Mouse (Mus musculus) fat pad, adult 2 months (tissue): ENCODE measurements around the gene Slc39a11.

Source experiments
- DNase-seq: peaks from one replicate; pipeline ENCODE4 v3.0.0-alpha.2; 2011; ENCODE audit warnings: low read depth, low spot score; ENCODE audit errors: extremely low read depth

Slc39a11 gene

DNA sequence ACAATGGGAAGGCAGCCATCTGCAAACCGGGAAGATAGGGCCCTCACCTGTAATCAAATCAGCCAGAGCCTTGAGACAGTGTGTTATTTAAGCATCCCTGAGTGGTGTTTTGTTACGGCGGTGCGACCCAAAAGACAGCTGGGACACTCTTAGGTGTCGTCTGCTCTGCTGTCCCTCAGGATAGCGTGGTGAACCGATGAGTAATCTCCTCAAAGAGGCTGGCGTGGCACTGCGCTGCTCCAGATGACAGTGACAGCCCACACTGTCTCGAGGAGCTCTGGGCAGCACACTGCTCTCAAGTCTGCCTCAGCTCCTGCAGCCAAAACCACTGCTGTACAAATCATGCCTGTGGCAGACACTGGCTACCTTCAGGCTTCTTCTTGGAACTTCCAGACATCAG lies 133.7 kb downstream of the Slc39a11 start:
- DNase-seq: no peak

DNA sequence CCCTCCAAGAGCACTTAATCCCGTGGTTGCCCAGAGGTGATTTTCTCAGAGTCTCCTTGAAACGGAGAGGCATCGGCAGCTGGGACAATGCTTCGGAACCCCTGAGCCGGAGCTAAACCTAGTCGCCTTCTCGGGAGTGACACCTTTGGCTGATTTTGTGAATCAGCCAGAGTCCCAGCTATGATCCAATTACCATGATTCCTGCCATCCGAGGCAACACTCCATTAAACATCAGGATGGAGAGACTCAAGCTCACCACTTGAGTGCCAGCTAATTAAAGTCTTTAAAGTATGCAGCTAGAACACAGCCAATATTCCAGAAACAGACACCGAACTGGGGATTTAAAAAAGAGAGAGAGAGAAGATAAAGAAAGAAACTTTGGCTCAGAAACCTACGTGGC lies 136.9 kb downstream of the Slc39a11 start:
- no peak for DNase-seq

DNA sequence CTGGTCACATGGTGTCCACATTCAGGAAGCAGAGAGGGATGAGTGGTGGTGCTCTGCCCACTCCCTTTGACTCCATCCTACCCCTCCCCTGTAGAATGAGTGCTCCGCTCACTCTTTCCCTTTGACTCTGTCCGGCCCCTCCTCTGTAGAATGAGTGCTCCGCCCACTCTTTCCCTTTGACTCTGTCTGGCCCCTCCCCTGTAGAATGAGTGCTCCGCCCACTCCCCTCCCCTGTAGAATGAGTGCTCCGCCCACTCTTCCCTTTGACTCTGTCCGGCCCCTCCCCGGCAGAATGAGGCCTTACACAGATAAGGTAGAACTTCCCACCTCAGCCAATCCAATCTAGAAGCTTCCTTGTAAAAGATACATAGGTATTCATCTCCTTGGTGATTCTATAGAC lies 137.7 kb downstream of the Slc39a11 start:
- no peak for DNase-seq

DNA sequence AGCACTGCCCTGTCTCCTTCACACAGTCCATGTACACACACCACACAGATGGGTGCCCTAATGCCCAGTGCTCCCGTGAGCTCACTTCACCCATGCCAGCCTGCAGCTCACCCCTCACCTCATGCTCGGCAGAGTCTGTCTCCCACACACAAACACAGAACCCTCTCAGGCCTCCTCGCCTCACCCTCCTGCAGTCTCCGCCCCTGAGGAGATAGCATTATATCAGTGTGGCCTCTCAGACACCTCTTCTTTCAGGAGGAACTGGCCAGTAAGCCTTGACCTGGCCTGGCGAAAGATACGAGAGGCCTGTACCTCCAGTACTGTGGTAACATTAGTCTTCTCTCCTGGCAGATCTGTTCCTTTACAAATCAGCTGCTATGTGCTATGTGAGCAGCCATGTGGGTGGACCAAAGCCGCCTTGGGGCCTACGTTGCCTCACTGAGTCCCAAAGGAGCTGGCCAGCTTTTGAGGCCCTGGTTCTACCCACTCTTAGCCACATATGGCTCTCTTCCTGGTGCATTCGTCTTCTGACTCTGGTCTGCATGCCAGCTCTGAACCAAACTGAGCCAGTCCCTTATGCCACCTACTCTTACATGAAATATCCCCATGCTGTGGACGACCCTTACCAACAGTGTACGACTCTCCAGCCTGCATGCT lies 138.8 kb downstream of the Slc39a11 start:
- DNase-seq: peak; percentile 49

DNA sequence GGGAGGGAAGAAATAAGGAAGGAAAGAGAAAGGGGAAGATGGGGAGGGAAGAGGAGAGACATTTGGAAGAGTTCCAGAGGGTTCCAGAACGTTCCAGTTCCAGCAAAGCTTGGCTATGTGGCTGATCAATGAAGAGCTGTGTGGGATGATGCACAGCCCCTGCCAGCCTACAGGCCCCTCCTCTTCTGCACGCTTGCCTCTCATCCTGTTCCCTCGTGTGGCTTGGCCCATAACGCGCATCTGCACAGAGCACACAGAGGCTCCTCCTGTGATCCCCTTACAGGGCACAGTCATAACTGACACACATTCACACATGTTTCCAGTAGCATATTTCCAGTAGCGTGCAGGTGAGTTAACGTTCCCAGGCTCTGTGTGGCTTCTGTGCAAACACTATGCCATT lies 139.6 kb downstream of the Slc39a11 start:
- DNase-seq: no peak

DNA sequence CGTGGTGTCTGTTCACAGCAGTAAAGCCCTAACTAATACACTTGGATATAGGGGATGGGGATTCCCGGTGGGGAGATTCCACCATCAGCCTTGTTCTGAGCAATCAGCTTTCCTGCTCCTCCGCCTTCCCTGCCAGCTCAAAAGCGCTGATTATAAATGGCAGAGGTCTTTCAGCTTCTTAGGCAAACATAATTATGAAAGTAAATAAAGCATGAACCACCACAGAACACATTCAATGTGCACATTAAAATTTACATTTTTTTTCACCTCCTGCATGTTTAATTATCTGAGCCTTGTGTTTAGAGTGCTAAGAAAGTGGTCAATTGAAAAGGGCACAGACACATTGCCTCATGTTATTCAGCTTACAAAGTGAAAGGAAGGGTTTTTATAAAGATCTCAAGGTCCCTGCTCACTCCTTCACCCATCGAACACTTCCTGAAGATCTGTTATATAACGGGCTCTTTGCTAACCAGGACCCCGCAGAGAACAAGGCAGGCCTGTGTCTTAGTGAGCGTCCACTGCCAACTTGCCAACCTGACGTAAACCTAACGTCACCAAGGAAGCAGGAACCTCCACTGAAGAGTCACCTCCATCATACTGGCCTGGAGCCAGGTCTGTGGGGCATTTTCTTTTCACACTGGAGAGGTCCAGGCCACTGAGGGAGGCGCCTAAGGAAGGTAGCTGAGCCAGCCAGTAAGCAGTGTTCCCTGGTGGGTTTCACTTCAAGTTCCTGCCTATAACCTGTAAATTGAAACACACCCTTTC lies 142.0 kb downstream of the Slc39a11 start:
- DNase-seq: no peak

DNA sequence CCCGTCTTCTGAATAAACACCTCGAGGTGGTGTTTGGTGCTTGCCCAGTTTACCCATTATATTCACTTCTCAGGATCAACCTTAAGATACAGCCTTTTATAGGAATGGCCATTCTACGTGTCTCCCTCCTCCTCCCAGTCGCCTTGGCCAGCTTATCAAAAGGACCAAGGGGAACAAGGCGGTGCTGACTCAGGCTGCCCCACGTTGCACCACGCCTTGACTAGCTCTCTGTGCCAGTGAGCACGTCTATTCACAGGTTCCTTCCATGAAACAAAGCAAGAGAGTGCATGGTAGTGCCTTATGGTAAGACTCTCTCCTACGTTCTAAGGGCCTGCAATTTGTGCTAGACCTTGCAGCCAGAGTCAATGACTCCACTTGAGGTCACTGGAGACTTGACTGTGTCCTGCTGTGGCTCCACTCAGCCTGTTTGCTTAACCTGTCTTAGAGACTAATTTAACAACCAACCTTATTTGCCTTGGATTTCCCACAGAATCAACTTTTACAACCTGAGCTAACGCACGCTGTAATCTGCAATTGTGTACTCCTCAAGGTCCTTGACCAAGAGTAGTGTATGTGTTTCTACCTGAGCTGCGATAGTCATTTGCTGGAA lies 144.2 kb downstream of the Slc39a11 start:
- DNase-seq: no peak

DNA sequence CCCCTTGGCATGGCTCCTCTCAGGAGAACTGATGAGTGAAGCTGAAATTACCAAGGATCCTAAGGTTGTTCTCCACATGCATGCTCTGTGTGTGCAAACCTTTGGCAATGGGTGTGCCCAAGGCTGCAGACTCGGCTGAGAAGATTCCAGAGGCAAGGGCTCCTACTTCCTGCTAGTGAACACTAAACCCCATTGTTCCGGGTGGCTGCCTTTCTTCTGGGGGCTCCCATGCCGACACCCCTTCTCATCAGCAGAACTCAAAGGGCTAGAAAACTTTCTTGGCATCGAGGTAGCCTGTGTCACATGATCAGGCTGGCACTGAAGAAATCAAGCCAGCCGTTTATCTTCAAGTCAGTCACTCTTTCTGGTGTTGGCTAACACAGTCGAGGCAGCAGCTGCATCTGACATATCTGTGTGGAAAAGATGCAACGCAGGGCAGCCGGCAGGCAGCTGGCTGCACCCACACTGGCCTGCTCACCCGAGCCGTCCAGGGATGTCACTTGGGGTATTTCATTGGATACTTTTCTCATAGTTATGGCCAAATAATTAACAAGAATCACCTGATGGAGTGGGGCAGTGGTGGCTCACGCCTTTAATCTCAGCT lies 145.3 kb downstream of the Slc39a11 start:
- no peak for DNase-seq

DNA sequence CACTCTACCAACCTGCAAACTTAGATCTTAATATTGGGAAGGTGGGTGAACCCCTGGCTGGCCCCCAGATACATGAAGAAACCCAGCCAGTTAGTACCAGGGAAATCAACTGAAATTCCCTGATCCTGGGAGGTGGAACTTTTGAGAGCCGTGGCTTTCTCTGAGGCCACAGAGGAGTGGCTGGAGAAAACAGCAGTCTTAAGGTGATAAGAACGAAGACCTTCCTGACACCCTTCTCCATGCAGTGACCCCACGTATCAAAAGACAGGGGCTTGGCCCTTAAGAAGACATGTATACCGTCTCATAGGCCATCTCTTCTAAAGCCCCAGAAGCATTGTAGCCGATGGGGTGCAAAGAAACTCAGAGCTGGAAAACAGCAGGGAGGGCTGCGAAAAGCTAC lies 146.9 kb downstream of the Slc39a11 start:
- DNase-seq: no peak

DNA sequence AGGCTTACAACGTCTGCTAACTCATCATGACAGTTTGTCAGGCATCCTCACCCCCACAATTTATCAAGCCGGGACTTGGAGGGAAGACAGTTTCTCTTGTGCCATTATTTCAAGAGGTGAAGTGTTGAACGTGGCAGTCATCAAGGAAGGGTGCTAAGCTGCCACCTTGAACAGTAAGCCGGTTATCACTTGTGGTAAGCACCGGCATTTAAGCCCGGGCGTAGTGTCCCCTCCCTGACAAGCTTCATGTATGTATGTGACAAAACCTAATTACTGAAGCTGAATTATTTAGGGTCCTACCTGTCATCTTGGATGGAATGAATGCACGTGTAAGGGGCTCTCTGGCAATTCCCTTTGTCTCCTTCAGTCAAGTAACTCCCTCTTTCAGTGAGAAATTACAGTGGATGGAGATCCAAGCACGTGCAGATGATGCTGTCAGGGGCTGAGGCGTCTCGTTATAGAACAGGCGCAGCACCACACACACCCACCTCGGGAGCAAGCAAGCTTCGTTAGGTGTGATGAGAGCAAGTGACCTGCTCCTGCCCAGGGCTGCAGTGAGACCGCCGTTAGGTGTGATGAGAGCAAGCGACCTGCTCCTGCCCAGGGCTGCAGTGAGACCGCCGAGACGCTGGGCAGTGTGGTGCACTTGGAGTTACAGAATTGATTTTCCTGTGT lies 149.1 kb downstream of the Slc39a11 start:
- DNase-seq: no peak

DNA sequence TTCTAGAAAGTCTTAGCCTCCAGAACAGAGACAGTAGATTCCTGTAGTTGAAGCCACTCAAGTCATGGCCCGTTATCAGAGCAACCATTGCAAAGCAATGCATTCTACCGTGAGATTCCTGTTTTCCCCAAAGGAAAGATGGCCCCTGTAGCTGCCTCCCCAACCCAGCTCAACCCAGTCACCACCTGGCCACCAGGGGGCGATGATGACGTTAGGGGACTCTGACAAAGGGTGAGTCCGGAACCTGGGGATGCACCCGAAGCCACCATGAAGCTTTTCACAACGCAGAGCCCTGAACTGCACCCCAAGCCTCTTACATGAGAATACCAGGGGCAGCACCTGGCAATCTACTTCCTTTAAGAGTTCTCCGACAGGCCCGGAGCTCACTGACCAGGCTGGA lies 151.0 kb downstream of the Slc39a11 start:
- no peak for DNase-seq

DNA sequence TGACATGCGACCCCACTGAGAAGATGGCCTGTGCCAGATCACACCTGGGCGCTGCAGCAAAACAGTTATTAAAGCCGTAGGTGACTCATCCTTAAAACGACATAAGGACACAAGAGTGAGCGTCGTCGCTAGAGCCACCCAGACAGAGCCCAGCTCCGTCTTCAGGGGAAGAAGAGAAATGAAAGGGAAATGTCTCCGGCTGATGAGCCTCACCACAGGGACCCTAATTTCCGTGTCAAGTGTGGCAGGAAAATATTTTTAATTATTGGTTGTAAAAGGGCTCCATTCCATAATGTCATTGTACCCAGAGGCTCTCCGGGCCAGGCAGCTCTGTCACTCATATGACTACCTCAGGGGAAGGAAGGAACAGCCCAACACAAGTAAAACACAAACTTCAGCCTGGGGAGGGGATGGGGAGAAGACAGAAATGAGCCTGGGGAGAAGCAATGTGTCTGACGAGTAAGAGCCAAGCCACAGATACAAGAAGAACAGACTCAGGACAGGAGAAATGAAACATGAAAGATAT lies 155.8 kb downstream of the Slc39a11 start:
- DNase-seq: no peak

DNA sequence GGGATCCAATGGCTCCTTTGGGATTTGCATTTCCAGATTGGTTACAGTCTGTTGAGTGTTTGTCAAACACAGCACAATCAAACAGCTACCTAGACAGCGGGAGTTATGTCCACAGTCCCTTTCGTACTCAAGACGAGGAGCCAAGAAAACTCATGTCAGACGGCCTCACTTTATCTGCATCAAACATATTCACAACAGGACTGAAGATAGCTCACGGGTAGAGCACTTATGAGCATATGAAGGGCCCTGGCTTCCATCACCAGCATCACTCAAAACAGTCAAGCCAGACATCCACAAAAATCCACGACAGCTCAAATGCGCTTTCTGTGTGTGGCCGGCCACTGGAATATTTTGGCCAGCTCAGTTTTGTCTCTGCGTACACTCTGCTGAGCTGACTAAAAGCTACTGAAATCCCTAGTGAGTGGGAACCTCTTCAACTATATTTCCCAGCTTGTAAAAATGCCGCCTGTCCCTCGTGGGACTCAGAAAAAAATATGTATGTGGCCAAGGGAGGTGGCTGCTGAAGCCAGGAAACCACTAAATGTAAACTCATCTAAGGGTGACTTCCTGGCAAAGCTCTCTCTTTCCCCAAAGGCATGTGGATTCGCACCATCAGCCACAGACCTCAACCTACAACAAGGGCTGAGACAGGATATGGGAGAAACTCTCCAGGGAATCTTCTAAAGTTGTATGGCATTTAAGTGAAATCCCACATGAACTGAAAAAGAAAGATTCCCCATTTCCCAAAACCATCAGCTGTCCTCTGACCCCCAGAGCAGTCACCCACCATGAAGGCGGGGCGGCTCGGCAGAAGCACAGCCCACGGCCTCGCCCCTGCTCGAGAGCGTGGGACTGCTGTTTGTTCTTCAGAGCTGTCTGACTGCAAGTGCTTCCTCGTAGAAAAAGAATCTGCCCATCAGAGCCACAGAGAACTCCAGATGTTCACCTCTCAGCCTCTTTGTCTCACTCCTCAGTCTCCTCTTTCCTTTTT lies 159.1 kb downstream of the Slc39a11 start:
- DNase-seq: no peak

DNA sequence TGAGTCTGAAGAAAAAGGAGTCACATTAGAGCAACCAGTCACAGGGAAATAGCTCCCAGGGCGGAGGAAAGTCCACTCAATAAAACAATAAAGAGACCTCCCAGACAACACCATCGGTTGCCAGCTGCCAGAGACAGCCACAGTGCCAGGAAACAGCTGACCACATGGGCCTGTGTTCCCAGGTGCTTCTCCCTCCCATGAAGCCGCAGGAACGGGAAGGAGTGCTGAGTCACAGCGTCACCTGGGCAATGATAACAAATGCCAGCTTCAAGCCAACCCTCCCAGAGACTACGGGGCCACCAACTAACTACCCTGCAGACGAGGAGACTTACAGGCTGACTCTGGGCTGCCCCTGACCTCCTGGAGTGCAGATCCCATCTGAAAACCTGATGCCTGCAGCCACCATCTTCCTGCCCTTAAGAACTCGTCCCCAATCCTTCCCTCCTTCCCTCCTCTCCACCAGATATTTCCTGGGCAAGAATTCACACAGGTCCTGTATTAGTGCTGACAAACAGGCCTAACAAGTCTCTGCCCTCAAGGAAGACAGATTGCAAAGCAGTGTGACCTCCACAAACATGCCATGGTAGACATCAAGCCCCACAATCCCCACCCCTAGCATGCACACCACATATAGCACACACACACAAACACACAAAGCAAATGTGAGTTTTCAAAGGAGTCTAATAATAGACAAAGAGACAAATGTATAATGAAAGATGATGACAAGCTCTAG lies 162.1 kb downstream of the Slc39a11 start:
- DNase-seq: no peak

DNA sequence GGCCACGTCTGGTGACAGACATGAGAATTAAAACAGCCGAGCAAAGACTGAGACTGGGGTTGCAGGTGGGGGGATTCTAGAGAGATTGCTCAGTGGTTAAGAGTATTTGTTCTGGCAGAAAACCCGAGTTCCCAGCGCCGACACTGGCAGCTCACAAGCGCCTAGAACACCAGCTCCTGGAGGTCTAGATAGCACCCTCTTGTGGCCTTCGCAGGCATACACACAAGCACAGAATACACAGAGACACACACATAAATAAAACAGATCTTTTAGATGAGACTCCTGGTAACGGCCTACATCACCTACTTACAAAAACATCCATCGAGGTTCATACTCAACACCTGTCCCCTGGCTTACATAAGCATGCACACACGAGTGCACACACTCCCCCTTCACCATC lies 165.8 kb downstream of the Slc39a11 start:
- DNase-seq: no peak

DNA sequence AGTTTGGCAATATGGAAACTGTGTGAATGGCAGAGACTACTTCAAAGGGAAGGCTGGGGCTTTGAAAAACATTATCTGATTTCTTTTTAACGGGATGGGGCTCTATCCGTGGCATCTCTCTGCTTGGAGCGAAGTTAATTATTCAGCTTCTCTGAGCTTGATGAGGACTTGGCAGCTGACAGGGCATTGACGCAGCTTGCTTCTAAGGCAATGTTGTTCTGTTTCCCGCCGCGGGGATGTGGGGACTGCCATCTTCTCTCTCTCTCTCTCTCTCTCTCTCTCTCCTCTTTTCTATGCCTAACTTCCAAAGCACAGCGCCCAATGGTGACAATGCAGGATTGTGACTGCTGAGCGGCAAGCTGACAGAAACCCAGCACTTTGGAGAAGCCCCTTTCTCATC lies 172.3 kb downstream of the Slc39a11 start:
- DNase-seq: no peak

DNA sequence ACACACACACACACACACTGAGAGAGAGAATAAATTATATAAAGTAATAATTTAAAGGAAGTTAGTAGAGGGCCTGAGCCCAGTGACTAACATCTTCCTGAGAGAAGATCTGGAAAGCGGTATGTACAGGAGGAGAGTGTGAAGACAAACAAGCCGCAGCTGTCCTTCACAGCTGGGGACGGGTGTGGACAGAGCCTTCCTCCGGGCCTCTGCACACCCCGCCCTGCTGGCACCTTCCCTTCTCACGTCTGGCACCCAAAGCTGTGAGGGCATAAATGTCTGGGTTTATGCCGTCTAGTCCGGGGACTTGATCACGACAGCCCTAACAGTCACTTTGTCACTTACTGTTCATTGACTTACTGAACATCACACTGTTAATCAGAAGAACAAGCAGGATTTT lies 173.2 kb downstream of the Slc39a11 start:
- no peak for DNase-seq

DNA sequence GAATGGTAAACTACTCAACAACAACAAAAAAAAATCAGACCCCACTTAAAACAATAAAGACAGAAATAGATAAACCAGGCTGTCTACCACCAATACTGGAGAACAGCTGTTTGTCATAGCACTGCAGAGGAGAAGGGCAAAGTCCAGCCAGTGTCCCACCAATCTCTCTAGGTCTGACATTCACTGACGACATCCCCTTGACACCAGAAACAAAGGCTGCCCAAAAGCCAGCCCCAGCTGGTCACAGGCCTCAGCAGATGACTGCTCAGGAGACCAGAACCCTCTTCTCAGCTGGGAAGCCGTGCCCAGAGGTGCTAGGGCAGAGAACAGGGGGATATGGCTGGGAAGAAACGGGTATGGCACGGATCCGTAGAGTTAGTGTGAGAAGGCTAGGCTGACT lies 174.4 kb downstream of the Slc39a11 start:
- no peak for DNase-seq

DNA sequence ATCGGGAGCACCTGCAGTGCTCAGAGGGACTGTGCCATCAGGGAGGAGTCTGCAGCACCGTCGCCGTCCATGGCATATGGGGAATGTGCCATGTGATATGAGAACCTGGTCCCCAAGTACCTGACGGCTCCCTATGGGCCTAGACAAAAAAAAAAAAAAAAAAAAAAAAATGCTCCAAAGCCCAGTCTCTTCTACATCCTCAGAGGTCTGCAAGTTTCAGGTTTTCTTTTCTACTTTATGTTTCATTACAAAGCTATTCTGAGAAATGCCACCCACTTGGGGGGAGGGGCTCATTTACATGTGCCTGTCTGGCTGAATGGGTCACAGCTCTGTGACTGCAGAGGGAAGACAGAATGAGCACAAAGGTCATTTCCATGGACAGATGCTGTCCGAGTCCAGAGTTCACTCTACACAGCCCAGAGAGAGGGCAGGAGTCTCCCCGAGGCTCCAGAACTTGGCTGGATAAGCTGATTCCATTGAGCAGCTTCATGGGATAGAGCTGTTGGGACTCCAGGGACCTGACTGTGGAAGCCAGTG lies 175.8 kb downstream of the Slc39a11 start:
- DNase-seq: no peak
